Comparison of ENCODE assay signal across 13 mouse cellular contexts in the genomic region with DNA sequence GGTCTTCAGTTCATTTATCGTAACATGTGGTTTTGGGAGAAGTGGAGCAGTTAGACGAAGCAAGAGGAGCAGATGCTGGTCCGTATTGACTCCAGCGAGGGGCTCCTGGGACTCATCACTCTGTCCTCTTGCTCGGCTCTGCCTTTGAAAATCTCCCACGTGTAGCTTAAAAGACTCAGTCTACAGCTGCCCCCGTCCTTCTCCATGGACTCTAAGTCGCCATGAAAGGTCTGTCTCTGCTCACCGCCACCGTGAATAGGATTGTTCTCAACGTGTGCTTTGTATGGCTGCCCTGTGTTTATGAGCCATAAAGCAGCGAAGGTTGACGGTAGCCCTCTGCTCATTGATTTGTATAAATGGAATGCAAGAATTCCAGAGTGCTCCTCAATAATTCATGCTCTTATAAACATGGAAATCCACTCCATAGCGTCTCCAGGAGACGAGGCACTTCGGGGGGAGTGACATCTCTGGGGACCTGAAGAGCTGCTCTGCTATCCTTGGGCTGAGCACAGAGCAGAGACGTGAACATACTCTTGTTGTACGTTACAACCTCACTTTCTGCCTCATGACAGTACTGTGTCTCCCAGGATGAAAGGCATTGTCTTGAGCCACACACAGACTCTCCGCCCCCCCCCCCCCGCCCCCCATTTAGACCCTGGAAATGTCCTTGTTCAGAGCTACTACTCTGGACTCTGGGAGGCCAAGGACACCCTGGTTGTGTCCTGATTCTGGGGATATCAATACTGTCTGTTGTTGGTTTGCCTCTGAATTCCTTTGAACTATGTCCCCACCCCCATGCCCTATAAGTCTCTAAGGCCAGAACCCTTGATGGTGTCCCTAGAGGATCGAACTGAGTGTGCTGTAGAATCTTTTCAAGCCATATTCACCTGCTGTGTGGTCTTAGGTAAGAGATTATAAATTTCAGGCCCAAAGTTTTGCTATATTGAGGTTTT.
DNase-seq lines count a peak whose midpoint lies in the region; ATAC-seq lines count a peak whose summit lies in the region.
"Had no signal": no experiment of that assay in that cellular context is flagged by ENCODE, and none has a peak within 500 bp of the region (broad histone marks: within the 10 kb centered on the region; RNA-seq: fewer than 3 reads in every experiment).

No protein-coding gene starts in this region.

- peak; percentile 23 for DNase-seq in limb, embryonic 11.5 days (ENCODE audit: low spot score)
- DNase-seq in limb, embryonic 10.5 days (ENCODE audit: low spot score), result no peak
- peak; percentile 34 for DNase-seq in hindbrain, embryonic 14.5 days (ENCODE audit: low spot score)
- no peak for DNase-seq in yolk sac, embryonic 10.5 days (ENCODE audit: low spot score)
- no peak for DNase-seq in testis, postnatal 14 days (ENCODE audit: low spot score)
- DNase-seq in adrenal gland, adult (ENCODE audit: inconsistent age in 2 of 2, low spot score in 1 of 2), result no peak
- DNase-seq in right cerebral cortex, postnatal 36 days (ENCODE audit: low spot score in 2 of 2), result no peak
- DNase-seq: cerebellum, adult 8-10 months; gastrocnemius, postnatal 25 days; heart, postnatal 10 days; lung, adult 2 months; right cerebral cortex, postnatal 14 days had no signal

- H3K27ac ChIP-seq in limb, embryonic 11.5 days (replicated peaks; ENCODE audit: low read depth, low read length), result no peak overlapping the region
- no peak overlapping the region for H3K27ac ChIP-seq in limb, embryonic 10.5 days
- peak overlapping the region; percentile 36; the same call in 1 of the 2 replicates for H3K27ac ChIP-seq in hindbrain, embryonic 14.5 days
- H3K27ac ChIP-seq in midbrain, embryonic 13.5 days, result peak overlapping the region; percentile 72

- WGBS in limb, embryonic 11.5 days, result 62% methylated on average over 21 of the region's 21 CpGs
- 67% methylated on average over 21 of the region's 21 CpGs for WGBS in limb, embryonic 10.5 days
- 28% methylated on average over 21 of the region's 21 CpGs for WGBS in hindbrain, embryonic 14.5 days
- 26% methylated on average over 21 of the region's 21 CpGs for WGBS in midbrain, embryonic 13.5 days

- H3K9me3 ChIP-seq in limb, embryonic 11.5 days (ENCODE audit: control insufficient read depth, low read length), result no peaks in the 10 kb centered on the region
- no peaks in the 10 kb centered on the region for H3K9me3 ChIP-seq in limb, embryonic 10.5 days (replicated peaks)
- H3K9me3 ChIP-seq in hindbrain, embryonic 14.5 days (ENCODE audit: control insufficient read depth, low read length), result no peaks in the 10 kb centered on the region
- no peaks in the 10 kb centered on the region for H3K9me3 ChIP-seq in midbrain, embryonic 13.5 days

- H3K4me2 ChIP-seq in limb, embryonic 11.5 days (ENCODE audit: low read depth, severe bottlenecking), result no peak overlapping the region
- peak overlapping the region; percentile 37 for H3K4me2 ChIP-seq in hindbrain, embryonic 14.5 days (replicated peaks)
- peak overlapping the region; percentile 45 for H3K4me2 ChIP-seq in midbrain, embryonic 13.5 days (replicated peaks)

- H3K27me3 ChIP-seq in limb, embryonic 11.5 days (ENCODE audit: control insufficient read depth, insufficient read depth, low read length), result no peaks in the 10 kb centered on the region
- no peaks in the 10 kb centered on the region for H3K27me3 ChIP-seq in limb, embryonic 10.5 days (ENCODE audit: low read depth, poor library complexity, severe bottlenecking)
- H3K27me3 ChIP-seq in hindbrain, embryonic 14.5 days (ENCODE audit: control insufficient read depth, insufficient read depth, low read length), result no peaks in the 10 kb centered on the region
- no peaks in the 10 kb centered on the region for H3K27me3 ChIP-seq in midbrain, embryonic 13.5 days

- H3K36me3 ChIP-seq in limb, embryonic 11.5 days (ENCODE audit: control insufficient read depth, insufficient read depth, low read length), result no peaks in the 10 kb centered on the region
- H3K36me3 ChIP-seq in limb, embryonic 10.5 days, result no peaks in the 10 kb centered on the region
- no peaks in the 10 kb centered on the region for H3K36me3 ChIP-seq in hindbrain, embryonic 14.5 days (replicated peaks; ENCODE audit: control insufficient read depth, insufficient read depth)
- H3K36me3 ChIP-seq in midbrain, embryonic 13.5 days, result no peaks in the 10 kb centered on the region

- no peak overlapping the region for H3K4me3 ChIP-seq in limb, embryonic 11.5 days (ENCODE audit: low read depth, low read length)
- H3K4me3 ChIP-seq in limb, embryonic 10.5 days, result no peak overlapping the region
- H3K4me3 ChIP-seq in hindbrain, embryonic 14.5 days (replicated peaks; ENCODE audit: low read length), result no peak overlapping the region; the same call in 1 of the 2 replicates
- peak overlapping the region; percentile 18; the same call in 1 of the 2 replicates for H3K4me3 ChIP-seq in midbrain, embryonic 13.5 days (replicated peaks)

- H3K4me1 ChIP-seq in limb, embryonic 11.5 days (ENCODE audit: control insufficient read depth, insufficient read depth, low read length), result no peaks in the 10 kb centered on the region
- H3K4me1 ChIP-seq in limb, embryonic 10.5 days, result 0 out of 2 replicates have a peak, but pooled peaks cover 8% of the 10 kb centered on the region
- H3K4me1 ChIP-seq in hindbrain, embryonic 14.5 days (replicated peaks; ENCODE audit: control insufficient read depth, insufficient read depth, low read length), result peaks cover 9% of the 10 kb centered on the region
- peaks cover 17% of the 10 kb centered on the region for H3K4me1 ChIP-seq in midbrain, embryonic 13.5 days (replicated peaks)

- ATAC-seq in limb, embryonic 11.5 days (ENCODE audit: insufficient number of reproducible peaks, low FRiP score, low TSS enrichment, low read depth), result peak; percentile 47; the same call in 1 of the 2 replicates
- ATAC-seq in hindbrain, embryonic 14.5 days (ENCODE audit: low FRiP score), result peak; percentile 46; the same call in 1 of the 2 replicates
- peak; percentile 85 for ATAC-seq in midbrain, embryonic 13.5 days

- no peak overlapping the region for H3K9ac ChIP-seq in limb, embryonic 11.5 days (ENCODE audit: low read length)
- H3K9ac ChIP-seq in hindbrain, embryonic 14.5 days, result peak overlapping the region; percentile 21; the same call in 1 of the 2 replicates
- H3K9ac ChIP-seq in midbrain, embryonic 13.5 days (replicated peaks), result no peak overlapping the region

Comparison
In these comparisons a context has a peak if more than half of its experiments do, and no peak if none do; other contexts are left out.
1. DNase-seq: peak in limb, embryonic 11.5 days (single experiment) and hindbrain, embryonic 14.5 days (single experiment); none in limb, embryonic 10.5 days (single experiment), yolk sac, embryonic 10.5 days (single experiment), testis, postnatal 14 days (single experiment), adrenal gland, adult (0 of 2) and right cerebral cortex, postnatal 36 days (0 of 2).
2. H3K27ac ChIP-seq: peak in hindbrain, embryonic 14.5 days (single experiment) and midbrain, embryonic 13.5 days (single experiment); none in limb, embryonic 11.5 days (single experiment) and limb, embryonic 10.5 days (single experiment).
3. Peak in every context shown above with its lines, with median percentiles within 50 percentile points of each other: ATAC-seq.